Mouse (Mus musculus) adrenal gland (tissue): ENCODE data around the gene Il17rb.

Experiments used
- intact Hi-C: fragments of 180-260 bp; cut with DNase I; formaldehyde crosslinking; loops from one replicate; pipeline ENCODE4 v1.15.1; 2025
- long read RNA-seq, 2 experiments: library from polyadenylated mRNA; unstranded; transcript quantifications; one replicate each; pipeline ENCODE4 v2.0.0; 2020; ENCODE audit warnings: borderline replicate concordance in 1 of 2; ENCODE audit not compliant: insufficient replicate concordance in 1 of 2

Gene Il17rb
- long read RNA-seq, experiment 1, partial matches to known transcripts = 2 of 3 reads
- long read RNA-seq, experiment 1, other reads (novel, unspliced or antisense) = 1 of 3 reads
- long read RNA-seq, experiment 2, partial matches to known transcripts = 1 of 3 reads
- long read RNA-seq, experiment 2, other reads (novel, unspliced or antisense) = 2 of 3 reads

DNA sequence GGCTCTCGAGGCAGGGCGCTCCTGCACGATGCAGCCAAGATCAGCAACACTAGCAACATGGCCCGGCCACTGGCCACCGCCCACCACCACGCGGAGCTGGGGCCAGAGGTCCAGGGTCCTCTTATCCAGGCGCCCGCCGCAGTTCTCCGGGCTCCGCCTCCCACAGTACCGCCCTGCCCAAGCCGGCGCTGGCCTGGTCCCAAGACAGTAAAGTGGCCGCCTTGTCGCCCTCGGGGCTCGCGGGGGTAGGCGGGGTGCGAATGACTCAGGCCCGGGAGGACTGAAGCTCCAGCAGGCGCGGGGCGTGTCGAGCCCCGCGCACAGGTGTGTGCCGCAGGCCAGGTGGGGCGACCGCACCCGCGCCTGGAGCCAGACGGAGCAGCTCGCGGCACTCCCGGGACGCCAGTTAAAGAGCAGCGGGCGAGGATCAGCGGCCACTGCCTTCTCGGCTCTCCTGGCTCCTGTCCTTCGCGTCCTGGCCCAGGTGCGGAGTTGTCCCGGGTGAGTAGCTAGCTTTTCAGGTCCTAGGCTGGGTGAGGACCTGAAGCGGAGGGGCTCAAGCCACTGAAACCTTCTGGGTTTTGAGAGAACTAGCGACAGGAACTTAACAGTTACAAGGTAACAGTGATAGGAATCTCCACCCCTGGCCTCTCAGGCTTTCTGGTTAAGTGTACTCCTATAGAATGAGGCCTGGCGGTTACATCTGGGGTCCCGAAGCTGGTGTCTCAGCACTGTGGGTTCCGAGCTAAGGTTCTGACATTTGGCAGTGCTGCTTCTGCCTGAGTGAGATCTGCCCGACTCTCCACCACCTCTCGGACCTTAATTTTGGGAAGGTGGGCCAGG lies at the start of gene Il17rb, which contains the start of gene Chdh:
Gene Il17rb (minus strand): TSS at position 164 of the 843 bp plus-strand sequence.
Gene Chdh (plus strand): TSS at position 291 of the 843 bp plus-strand sequence.
- intact Hi-C loops = no loop called here

DNA sequence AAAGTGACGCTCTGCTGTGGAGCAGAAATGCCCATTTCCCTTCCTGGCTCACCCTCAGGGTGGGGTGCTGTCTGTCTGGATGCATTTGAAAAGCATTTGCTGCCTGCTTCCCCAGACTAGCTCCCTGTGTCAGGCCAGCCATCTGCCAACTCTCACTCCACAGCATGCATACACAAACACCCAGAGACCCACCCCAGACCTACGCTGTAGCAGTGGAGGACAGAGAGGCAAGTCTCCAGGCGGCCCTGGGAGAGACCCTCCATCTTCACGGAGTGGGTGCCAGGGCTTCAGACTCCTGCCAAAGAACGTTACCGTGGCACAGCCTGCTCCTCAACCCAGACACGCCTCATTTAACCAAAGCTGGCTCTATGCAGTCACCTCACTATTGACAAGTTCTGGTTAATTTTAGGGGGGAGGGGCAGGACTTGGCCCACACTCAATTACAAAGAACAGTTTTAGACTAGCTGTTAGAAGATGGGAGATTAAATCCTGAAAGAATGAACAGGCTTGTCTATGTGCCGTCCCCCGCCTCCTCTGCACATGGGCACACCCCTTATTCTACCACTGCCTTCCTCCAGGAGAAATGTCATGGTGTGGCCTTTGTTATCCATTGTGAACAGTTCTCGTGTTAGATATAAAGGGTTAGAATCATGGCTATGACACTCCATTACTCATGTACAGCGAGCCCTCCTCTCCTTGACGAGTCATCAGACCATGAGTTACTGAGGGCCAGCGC lies 47.5 kb upstream of the Il17rb start:
- intact Hi-C loops = no loop called here

DNA sequence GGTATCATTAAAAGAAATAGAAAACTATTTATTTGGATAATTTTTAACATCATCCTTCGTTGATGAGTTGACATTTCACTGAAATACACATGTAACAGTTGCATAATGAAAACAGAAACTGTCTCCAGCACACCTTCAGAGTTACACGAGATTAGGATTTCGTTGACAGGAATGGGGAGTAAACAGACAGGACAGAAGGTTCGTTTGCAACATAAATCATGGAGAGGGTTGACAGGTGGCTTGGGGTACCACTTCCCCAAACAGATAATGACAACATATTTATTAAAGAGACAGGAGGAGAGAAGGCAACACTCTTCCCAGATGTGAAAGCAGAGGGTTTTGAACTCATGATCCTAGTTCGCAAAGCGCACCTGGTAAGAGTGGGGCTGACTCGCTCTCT lies 46.2 kb upstream of the Il17rb start:
- intact Hi-C loops = no loop called here

DNA sequence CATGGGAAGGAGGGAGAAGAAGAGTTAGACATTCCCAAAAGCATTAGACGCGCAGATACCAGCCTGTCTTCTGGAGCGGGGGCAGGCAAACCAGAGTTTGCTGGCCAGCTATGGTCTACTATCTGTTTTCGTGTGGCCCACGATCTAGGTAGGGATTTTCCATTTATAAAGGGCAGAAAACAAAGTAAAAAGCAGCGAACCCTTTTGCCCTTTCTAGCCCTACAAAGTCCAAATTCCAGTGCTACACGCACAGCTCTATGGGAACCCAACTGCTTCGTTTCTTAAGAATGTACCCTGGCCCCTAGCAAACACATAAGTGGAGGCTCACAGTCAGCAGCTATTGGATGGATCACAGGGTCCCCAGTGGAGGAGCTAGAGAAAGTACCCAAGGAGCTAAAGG lies 41.6 kb upstream of the Il17rb start:
- intact Hi-C loops = no loop called here

DNA sequence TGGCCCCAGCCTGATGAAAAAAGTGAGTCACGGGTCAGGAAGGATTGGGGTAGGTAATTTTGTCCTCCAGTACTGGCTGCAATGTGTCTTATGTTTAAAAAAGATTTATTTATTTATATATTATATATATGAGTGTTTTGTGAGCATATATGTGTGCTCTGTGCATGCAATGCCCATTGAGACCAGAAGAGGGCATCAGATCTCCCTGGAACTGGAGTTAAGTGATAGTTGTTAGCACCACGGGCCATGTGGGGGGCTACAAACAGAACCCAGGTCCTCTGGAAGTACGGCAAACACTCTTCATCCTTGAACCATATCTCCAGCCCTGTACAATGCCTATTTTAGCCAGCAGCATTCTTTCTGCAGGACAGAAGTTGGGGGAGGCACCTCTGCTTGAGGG lies 39.4 kb upstream of the Il17rb start:
- intact Hi-C loops = no loop called here

DNA sequence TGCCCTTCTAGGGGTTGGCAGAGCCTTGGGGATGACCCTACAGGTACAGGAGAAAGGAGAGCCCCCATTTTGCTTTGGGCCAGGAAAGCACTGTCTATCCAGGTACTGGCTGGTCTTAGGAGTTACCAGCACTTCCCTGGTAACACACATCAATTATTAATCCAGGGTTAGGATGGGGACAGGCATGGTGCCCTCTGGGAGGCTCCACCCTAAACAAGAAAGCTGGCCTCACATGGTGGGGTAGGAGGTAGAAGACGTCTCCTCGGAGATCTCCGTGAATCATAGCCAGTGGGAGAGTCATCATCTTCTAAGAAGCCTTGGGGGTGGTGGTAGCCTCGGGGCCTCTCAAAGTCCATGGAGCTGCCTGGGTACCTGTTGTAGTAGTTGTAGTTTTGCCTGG lies 38.3 kb upstream of the Il17rb start:
- intact Hi-C loops = no loop called here

DNA sequence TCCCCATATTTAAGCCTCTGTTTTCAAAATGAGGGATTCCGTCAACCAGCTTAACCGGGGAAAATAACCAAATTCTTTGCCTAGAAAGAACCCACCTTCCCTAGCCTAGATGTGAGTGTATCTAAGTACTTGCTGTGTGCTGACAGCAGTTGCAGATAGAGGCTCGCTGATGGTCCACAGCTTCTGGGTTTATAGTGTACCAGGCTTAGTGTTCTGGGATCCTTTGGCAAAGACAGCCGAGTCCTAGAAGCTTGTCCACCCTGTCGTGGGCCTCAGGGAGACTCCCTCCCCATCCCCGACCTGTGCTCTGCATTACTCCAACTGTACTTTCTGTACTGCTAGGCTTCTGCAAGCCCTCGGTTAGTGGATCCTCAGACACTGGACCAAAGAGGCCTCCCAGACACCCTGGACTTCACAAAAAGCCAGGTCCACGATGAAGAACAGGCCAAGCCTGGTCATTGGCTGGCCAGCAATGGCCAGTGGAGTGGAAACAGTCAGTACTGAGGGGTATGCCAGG lies 37.1 kb upstream of the Il17rb start:
- intact Hi-C loops = no loop called here

DNA sequence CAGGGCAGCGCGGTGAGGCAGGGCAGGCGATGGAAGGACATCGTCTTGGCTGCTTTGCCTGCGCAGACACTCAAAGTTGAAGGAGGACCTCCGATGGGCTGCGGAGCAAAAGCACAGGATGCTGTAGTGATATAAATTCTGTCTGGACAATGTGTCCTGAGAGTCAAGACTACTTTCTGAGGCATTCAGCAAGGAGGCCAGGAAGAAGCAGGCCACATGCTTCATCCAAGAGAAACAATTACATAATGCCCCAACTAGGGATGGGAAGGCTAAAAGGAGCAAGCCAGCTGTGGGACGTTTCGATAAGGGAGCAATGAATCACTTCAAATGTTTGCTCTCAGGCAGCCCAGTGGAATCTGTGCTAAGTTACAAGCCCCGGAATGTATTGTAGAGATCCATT lies 36.5 kb upstream of the Il17rb start:
- intact Hi-C loops = no loop called here

DNA sequence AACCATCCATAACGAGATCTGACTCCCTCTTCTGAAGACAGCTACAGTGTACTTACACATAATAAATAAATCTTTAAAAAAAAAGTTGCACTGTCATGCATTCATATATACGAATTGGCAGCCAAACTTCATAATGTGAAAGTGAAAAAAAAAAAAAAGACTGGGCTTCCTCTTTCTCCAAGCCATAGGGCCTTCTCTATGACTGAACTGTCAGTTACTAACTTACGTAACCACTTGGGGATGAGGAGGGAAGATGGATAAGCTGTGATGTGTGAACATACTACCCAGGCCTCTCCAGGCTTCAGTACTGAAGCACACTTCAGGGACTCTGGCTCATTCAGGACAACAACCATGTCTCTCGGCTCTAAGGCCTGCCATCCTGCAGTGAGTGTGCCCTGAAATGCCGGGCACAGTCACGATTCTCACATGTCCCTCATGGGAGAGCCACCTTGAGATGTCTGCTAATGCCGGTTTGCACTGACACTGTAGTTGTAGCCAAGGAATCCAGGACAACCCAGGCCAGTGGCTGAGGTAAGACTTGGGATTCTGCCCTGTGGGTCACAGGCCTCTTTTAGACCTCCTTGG lies 34.8 kb upstream of the Il17rb start:
- intact Hi-C loops = no loop called here

DNA sequence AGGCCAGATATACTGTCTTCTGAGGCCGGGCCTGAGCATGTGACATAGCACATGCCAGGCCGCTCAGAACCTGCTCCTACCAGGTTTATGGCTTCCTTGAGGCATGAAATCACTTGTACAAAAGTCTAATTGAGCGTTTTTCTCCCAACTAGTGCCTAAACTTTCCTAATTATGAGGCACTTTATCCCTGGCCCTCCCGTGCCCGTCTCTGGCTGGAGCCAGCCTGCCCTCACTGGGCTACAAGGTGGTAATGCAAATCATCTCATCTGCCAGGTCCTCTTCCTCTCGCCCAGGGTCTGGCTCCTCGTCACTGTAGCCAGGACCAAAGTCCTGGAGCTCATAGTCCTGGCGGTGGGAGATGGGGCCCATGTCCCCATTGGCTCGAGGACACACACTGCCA lies 33.1 kb upstream of the Il17rb start:
- intact Hi-C loops = no loop called here

DNA sequence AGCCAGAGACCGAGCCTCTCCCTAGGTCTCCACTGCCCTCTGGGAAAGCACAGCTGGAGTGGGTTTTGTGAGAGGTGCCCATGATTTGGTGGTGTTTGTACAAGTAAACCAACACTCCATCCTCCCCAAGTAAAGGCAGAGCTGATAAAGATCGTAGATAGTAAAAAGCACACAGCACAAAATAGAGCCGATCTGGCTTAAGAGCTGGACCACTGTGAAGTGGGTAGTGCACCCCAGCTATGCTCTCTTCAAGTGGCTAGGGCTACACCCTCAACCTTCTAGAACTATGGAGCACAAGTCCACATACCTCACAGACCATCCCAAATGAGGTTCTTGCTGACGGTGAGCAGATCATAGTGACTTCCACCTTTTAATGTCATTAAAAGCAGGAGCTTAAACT lies 30.7 kb upstream of the Il17rb start:
- intact Hi-C loops = no loop called here

DNA sequence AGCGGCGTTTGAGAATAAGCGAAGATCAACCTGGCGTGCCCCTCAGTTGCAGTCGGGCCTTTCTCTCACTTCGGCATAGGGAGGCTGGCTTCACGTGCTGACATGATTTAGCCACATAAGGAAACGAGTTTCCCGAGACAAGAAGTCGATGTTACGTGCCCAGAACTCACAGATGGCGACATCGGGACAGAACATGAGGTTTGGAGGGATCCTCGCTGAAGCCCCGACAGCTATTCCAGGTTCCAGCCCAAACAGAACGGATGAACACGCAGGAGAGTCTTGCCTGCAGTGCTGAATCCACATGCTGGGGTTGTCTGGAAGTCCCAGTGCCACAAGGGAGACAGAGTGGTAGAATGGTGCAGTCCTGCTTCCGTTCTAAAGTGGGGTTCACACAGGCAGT lies 29.7 kb upstream of the Il17rb start:
- intact Hi-C loops = no loop called here

DNA sequence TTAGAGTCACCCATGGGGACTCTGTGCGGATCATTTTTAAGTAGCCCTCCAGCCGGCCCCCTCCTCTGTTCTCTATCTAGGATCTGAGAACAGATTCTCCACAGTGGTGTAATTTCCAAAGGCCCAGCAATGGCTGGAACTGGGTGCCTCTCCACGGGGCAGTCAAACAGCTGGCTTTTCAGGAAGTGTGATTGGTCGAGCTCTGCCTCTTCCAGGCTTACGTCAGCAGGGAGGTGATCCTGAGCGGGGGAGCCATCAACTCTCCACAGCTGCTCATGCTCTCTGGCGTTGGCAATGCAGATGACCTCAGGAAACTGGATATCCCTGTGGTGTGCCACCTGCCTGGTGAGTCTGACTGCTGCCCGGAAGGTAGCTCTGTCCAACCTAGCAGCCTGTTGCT lies 24.7 kb upstream of the Il17rb start:
- intact Hi-C loops = no loop called here

DNA sequence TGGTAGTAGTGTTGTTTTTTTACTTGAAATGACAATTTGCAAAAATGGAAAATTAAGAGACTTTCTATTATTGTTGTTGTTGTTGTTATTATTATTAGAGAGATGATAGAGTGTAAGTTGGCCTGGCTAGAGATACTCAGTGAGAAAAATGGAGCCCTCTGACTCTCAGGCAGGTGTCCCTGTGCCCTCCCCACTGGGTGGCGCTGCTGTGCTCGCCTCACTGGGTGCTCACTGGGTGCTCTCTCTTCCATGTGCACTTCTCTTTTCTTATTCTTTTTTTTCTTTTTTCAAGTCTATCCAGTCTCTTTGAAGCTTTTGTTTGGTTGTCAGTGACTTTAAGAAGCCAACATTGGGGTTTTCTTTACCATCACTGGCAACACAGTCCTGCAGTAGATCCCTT lies 18.7 kb upstream of the Il17rb start:
- intact Hi-C loops = no loop called here

DNA sequence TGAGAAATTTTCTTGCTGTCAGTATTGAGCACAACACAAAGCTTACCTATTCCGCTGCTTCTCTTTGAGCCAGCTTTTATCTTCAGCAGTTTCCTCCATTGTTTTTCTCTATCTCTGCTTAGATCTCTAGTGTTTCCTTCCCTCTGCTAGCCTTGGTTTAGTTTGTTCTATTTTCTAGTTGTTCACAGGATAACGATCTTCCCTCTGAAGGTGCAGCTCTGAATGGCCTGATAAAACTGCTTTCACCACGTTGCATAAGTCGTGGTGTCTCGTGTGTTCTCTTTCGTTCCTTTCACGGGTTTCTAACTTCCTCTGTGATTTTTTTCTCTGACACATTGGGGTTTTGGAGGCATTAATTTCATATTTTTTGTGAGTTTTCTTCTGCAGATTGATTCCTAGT lies 15.7 kb upstream of the Il17rb start:
- intact Hi-C loops = no loop called here

DNA sequence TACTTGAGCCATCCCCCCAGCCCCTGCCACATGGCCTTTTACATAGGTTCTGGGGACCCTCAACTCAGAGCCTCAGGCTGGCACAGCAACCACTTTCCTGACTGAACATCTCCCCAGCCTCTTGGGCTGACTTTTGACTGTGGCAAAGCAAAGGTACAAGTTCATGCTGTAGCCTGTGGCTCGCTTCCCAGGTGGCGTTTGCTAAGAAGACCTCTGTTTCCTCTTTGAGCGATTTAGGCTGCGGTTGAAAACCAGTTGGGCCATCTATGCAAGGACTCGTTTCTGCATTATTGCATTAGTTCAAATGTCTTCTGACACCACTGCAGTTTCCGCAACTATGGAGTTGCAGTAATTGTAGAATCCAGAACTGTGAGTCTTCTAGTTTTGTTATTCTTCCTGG lies 13.8 kb upstream of the Il17rb start:
- intact Hi-C loops = no loop called here

DNA sequence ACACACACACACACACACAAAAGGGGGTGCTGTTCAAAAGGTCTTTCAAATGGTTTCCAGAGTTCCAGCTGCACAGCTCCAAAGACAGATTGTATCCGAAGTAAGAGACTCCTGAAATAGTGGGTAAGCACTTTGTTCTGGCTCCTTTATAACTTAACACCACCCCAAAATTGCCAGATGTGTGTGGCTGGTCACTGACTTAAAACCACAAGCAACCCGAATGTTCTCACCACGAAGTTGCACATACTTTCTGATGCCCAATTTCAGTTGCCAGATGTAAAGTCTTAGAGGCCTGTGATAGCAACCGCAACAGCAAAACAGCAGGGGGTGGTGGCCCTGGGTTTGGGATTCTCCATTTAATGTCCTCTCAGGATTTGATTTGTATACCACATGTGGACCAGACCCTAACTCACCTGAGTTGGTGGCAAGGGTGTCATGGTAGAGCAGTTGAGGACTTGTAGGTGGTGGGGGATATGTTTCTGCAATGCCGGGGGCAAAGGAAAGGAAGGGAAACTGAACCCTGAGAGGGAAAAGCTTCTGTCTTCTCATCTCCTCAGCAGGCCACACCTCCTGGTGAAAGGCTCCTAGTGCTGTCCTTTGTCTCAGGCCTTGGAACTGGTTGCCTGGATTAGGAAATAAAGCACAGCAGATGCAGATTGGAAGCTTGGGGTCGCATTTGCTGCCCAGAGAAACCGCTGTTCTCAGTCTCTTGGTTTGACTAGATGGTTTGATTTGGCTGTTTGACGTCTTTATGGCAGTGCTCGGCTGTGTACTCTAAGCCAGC lies 11.3 kb upstream of the Il17rb start:
- intact Hi-C loops = no loop called here

DNA sequence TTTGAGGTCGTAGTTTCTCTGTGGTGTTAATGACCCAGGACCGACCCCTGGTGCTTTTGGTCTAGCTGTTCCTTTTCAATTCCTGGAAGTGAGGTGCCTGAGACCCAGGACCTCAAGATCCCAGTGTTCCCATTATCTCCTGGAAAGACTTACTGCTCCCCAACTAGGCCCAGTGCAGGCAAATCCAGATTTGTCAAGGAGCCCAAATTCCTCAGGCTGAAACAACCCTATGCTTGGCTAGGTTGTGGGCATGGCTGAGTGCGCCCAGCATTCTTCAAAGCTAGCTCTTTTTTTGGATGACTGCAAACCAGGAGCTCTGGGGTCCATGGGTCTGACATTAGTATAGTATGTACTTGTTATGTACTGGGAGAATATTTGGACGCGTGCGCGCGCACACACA lies 10.7 kb upstream of the Il17rb start:
- intact Hi-C loops = no loop called here

DNA sequence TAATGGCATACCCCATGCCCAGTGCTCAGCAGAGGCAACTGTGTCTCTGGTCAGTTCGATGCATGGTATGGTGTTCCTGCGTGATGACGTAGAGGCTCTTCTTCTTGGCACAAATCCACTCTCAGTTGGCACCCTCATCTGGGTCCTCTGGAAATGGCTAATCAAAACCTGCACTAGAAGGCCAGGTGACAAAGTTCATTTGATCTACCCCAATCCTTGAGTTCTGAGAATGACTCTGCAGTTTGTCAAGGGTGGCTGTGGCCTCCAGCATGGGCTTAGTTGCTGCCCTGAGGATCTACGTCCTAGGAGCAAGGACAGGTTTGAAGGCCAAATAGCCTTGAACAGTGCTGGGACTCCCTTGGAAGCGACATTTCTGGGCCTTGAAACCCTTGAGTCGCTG lies 10.2 kb upstream of the Il17rb start:
- intact Hi-C loops = no loop called here

DNA sequence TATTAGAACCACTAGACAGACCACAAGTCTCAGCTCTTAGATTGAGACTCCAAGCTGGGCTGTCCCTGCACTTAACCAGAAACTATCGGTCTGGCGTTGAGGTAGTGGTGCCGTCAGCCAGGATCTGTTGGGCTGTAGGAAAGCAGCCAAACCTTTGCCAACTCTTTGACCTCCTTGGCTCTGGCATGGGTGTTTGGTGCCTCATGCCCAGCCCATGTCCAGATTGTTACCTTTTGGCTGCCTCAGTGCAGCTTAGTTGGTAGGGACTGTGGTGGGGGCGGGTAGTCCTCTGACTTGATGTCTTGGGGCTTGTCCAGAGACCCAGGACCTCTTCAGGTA lies 9.7 kb upstream of the Il17rb start:
- intact Hi-C loops = no loop called here

DNA sequence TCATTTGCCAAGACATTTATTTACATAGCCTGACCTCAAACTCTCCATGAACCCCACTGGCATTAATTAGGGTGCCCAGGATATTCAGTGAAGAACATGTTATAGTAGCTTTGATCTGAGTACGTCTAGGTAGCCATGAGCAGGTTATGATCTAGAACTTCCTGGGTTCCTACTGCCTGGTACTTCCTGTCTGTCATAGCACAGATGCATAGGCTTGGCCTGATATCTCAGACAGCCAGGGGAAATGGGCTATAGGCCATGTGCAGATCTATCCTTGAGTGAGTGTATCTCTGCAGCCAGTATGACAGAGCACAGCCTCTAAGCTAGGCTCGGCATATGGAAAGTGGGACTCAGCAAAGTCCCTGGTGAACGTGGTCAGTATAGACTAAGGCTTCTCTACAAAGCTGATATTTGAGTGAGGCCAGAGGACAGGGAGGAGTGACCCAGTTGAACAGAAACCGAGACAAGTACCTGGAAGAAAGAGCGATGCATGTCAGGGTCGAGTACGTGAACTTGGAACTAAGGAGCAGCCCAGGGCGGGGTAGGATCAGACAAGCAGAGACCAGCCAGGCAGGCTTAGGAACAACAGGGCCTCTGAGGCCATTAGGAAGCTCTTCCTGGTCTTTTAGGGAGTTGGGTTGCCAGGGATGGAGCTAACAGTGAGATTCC lies 9.2 kb upstream of the Il17rb start:
- intact Hi-C loops = no loop called here
